In the genomic region with DNA sequence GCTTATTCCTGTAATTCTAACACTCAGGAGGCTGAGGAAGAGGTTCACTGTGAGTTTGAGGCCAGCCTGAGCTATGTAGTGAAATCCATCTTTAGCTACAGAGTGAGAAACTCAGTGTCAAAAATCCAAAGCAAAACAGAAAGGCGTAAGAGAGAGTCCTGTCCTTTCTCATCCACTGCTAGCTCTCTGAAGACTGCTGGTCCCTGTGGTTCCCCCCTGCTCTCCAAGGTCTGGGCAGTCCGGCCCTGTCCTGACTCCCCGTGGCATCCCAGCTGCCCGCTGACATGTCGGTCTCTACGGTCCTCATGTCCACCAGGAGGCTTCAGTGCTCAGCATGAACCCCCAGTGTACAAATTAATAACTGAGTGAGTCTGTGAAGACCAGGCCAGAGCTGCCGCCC, we compare ENCODE assay signal across 23 mouse cellular contexts. TPM values are rescaled to one million over a fixed set of nuclear protein-coding genes. Genes with fewer than 3 reads are reported as not detected.
"Had no signal": no experiment of that assay in that cellular context is flagged by ENCODE, and none has a peak within 500 bp of the region (broad histone marks: within the 10 kb centered on the region; RNA-seq: fewer than 3 reads in every experiment).

No protein-coding gene starts in this region.

- H3K9me3 ChIP-seq: hindbrain, embryonic 13.5 days; hindbrain, embryonic 15.5 days; limb, embryonic 13.5 days; limb, embryonic 15.5 days; liver, embryonic 12.5 days had no signal

- H3K9ac ChIP-seq: hindbrain, embryonic 13.5 days; hindbrain, embryonic 15.5 days; limb, embryonic 13.5 days; limb, embryonic 15.5 days; liver, embryonic 12.5 days; liver, embryonic 14.5 days had no signal

- H3K4me3 ChIP-seq: hindbrain, embryonic 13.5 days; hindbrain, embryonic 15.5 days; limb, embryonic 13.5 days; limb, embryonic 15.5 days; liver, embryonic 12.5 days had no signal

- H3K4me1 ChIP-seq: hindbrain, embryonic 13.5 days; liver, embryonic 12.5 days had no signal

- DNase-seq: gastrocnemius, postnatal 14 days; gastrocnemius, postnatal 36 days; heart, adult 18-20 months; heart, postnatal 14 days; heart, postnatal 36 days; kidney, adult 11 months; kidney, adult 2 months; kidney, postnatal 14 days; kidney, postnatal 36 days; layer of hippocampus, adult 9-11 months; layer of hippocampus, postnatal 36 days; left cerebral cortex, postnatal 4 days had no signal

- H3K4me2 ChIP-seq: heart, embryonic 11.5 days; hindbrain, embryonic 13.5 days; hindbrain, embryonic 15.5 days; limb, embryonic 13.5 days; limb, embryonic 15.5 days; liver, embryonic 12.5 days had no signal

- H3K27me3 ChIP-seq: hindbrain, embryonic 13.5 days; hindbrain, embryonic 15.5 days; limb, embryonic 13.5 days; limb, embryonic 15.5 days had no signal

- ATAC-seq: hindbrain, postnatal 0 days; intestine, embryonic 16.5 days; liver, embryonic 12.5 days had no signal

- H3K27ac ChIP-seq: hindbrain, embryonic 13.5 days; hindbrain, embryonic 15.5 days; hindbrain, postnatal 0 days; limb, embryonic 13.5 days; limb, embryonic 15.5 days; liver, embryonic 12.5 days; liver, embryonic 14.5 days had no signal

RNA-seq across cellular contexts. Expression of a gene that starts 43.4 kb away (rescaled TPM):
- polyA plus RNA-seq: kidney, embryonic 14.5 days; liver, adult 2 months had no signal
